Mouse (Mus musculus) liver, adult 2 months (tissue): ENCODE data around the gene Plekha4. TPM values are rescaled to one million over a fixed set of nuclear protein-coding genes. Genes with fewer than 3 reads are reported as not detected.

Source experiments
- DNase-seq: peaks from one replicate; pipeline ENCODE4 v3.0.0-alpha.2; 2011; ENCODE audit warnings: low read depth, low spot score; ENCODE audit errors: extremely low read depth
- H3K27ac ChIP-seq: fragments of 200-500 bp; replicated peaks from 2 replicates; pipeline ENCODE4 v1.5.1; 2012; ENCODE audit warnings: low read depth, mild to moderate bottlenecking, control low read depth, inconsistent platforms, low read length; ENCODE audit not compliant: insufficient read depth
- H3K27me3 ChIP-seq: fragments of 200-500 bp; 2 replicates; pipeline ENCODE4 v1.6.1; 2012; ENCODE audit warnings: mild to moderate bottlenecking, moderate library complexity, low read length, inconsistent platforms; ENCODE audit not compliant: control insufficient read depth, insufficient read depth
- H3K36me3 ChIP-seq: fragments of 200-500 bp; 2 replicates; pipeline ENCODE4 v1.6.1; 2012; ENCODE audit warnings: low read length, inconsistent platforms; ENCODE audit not compliant: control insufficient read depth, insufficient read depth
- H3K4me1 ChIP-seq: fragments of 200-500 bp; 2 replicates; pipeline ENCODE4 v1.6.1; 2011; ENCODE audit warnings: low read length; ENCODE audit not compliant: control insufficient read depth, insufficient read depth
- H3K4me3 ChIP-seq: fragments of 200-500 bp; 2 replicates; pipeline ENCODE4 v1.5.1; 2011; ENCODE audit warnings: low read depth, mild to moderate bottlenecking, control low read depth, low read length, moderate library complexity; ENCODE audit not compliant: insufficient read depth
- H3K79me2 ChIP-seq: fragments of 200-500 bp; 2 replicates; pipeline ENCODE4 v1.6.1; 2012; ENCODE audit warnings: inconsistent platforms, mild to moderate bottlenecking, low read length, moderate library complexity; ENCODE audit not compliant: control insufficient read depth, insufficient read depth
- H3K9ac ChIP-seq: fragments of 200-500 bp; 2 replicates; pipeline ENCODE4 v1.6.1; 2012; ENCODE audit warnings: low read depth, mild to moderate bottlenecking, control low read depth, inconsistent platforms, low read length
- CTCF ChIP-seq: fragments of 200-500 bp; IDR thresholded peaks from 2 replicates; pipeline ENCODE4 v1.5.1; 2011; ENCODE audit warnings: low read depth, low read length, control low read depth
- POLR2A ChIP-seq: fragments of 200-500 bp; IDR thresholded peaks from 2 replicates; pipeline ENCODE4 v1.6.1; 2011; ENCODE audit warnings: low read length, control low read depth; ENCODE audit not compliant: insufficient read depth; ENCODE audit errors: extremely low read depth
- WGBS: fragments of 180-500 bp; shearing (Covaris S2); methylation state at CpG from one replicate; pipeline ENCODE4 v1.1.7; 2018; 5-methylcytosine and 5-hydroxymethylcytosine counted together
- polyA plus RNA-seq: library from polyadenylated mRNA; depleted of rRNA; stranded (reverse); fragments of >200 nt; gene quantifications from 2 replicates; pipeline ENCODE4 v1.2.3, GENCODE M21; 2012
- total RNA-seq: library from RNA; depleted of rRNA; stranded (reverse); fragments of >200 nt; gene quantifications from 2 replicates; pipeline ENCODE4 v1.2.3, GENCODE M21; 2014

Plekha4 gene
- total and polyA plus RNA-seq, 2 experiments: 0.55 to 1.8 TPM

DNA sequence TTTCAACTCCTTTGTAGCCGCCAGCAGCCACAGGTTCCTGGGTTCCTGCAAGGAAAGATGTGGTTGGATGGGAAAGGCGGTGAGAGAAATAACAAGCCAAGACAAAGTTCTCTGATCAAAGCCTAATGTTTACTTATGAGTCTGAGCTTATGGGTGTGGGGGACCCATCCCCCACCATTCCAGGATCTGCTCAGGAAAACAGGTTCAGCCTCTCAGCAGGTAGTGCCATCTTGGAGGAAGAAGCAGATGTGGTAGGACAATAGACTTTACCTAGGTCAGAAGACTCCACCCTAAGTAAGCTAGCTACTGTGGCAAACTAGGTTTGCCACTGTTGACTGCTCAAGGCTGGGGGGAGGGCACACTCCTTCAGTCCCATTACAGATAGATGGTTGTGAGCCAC is 38.7 kb downstream of the Plekha4 start:
- Histone ChIP-seq H3K4me3 (no peak overlapping the region), H3K27ac (no peak overlapping the region), H3K36me3 (peaks cover 2% of the 10 kb centered on the region; the same call in 1 of the 2 replicates), H3K4me1 (peaks cover 4% of the 10 kb centered on the region), H3K9ac (no peak overlapping the region), H3K79me2 (no peaks in the 10 kb centered on the region), H3K27me3 (no peaks in the 10 kb centered on the region)
- no peak for DNase-seq
- 62% methylated on average over 2 of the region's 2 CpGs for WGBS
- no peak for TF ChIP-seq POLR2A
- no peak for TF ChIP-seq CTCF

DNA sequence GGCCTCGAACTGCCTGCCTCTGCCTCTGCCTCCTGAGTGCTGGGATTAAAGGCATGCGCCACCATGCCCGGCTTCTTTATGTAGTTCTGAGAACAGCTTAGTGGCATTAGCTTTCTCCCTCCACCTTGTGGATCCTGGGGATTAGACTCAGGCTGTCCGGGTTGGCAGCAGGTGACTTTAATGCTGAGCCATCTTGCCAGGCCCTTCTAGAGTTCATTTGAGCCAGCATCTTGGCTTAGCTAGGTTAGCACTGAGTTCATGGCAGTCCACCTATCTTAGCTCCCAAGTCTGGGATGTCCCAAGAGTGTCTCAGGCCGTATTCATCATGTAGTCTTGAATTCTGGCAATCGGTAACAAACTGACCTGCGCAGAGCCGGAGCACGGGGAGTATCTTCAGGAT is 39.3 kb downstream of the Plekha4 start:
- no peak for DNase-seq
- Histone ChIP-seq H3K27me3 (no peaks in the 10 kb centered on the region), H3K36me3 (peaks cover 2% of the 10 kb centered on the region), H3K4me1 (peaks cover 4% of the 10 kb centered on the region), H3K79me2 (no peaks in the 10 kb centered on the region), H3K9ac (no peak overlapping the region), H3K27ac (no peak overlapping the region), H3K4me3 (no peak overlapping the region)
- TF ChIP-seq CTCF (no peak), POLR2A (no peak)
- 97% methylated on average over 9 of the region's 9 CpGs for whole genome bisulfite sequencing

DNA sequence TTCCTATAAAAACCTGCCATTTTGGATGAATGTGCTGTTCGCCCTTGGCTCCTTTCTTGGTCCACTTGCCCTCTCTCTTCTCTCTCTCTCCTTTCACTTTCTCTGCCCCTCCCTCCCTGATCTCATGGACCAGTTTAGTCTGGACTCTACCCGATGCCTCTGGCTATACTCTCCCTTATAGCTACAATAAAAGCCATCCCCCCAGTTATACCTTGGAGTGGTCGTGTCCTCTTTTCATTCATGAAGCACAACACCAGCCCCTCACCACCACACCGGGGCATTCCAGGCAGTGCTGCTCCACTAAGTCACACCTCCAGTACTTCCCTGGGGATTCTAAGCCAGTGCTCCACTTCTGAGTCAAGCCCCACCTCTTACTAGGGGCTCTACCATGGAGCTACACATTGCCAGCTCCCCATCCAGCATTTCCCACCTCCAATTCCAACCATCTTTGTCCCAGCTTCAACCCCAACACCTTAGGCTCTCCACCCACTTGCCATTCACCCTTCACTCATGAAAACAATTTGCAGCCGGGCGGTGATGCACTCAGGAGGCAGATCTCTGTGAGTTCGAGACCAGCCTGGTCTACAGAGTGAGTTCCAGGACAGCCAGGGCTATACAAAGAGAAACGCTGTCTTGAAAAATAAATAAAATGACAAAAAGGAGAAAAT is 41.1 kb downstream of the Plekha4 start:
- no peaks in the 10 kb centered on the region for H3K27me3 ChIP-seq
- H3K27ac ChIP-seq: peak overlapping the region; percentile 74
- DNase-seq: peak; percentile 37
- TF ChIP-seq CTCF (no peak), POLR2A (no peak)
- peaks cover 13% of the 10 kb centered on the region for H3K36me3 ChIP-seq
- H3K4me3 ChIP-seq: no peak overlapping the region
- no peak overlapping the region for H3K9ac ChIP-seq
- H3K4me1 ChIP-seq: peaks cover 6% of the 10 kb centered on the region
- H3K79me2 ChIP-seq: no peaks in the 10 kb centered on the region
- WGBS: 59% methylated on average over 8 of the region's 8 CpGs

DNA sequence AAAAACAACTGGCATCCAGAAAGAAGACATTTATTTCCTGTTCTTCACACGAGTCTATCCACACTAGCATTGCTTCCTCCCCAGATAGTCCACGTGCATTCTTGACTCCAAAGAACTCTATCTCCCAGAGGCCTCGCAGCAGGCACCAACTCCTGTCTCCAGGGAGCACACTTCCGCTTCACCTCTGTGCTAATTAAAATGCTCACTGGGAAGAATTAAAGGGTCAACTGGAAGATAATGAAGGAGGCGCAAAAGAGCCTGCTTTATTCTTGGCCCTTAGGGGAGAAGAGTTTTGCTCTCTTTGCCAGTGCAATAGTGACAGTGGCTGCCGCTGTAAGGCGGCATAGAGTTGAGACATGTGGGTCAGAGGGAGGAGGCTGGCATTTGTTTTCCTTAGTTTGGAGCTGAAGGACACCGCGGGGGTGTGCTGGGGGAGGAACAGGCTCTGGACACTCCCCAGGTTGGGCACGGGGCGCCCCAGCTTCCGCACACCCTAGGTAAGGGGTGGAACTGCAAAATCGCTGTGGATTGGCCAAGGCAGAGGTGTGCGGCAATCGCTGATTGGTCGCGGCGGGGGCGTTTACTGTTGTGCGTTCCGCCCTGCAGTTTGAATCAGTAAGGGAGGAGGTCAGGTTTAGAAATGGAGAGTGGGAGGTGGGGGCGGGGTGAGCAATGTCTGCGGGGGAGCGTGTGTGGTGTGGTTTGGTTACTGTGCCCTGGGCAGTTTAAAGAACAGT is 41.8 kb downstream of the Plekha4 start:
- Histone ChIP-seq H3K27me3 (no peaks in the 10 kb centered on the region), H3K27ac (peak overlapping the region; percentile 87), H3K9ac (peak overlapping the region; percentile 37), H3K4me1 (peaks cover 7% of the 10 kb centered on the region), H3K36me3 (peaks cover 13% of the 10 kb centered on the region), H3K4me3 (0 out of 2 replicates have a peak overlapping the region, but pooled peaks have one; percentile 1), H3K79me2 (no peaks in the 10 kb centered on the region)
- TF ChIP-seq POLR2A: peak; percentile 18; the same call in 1 of the 2 replicates
- no peak for TF ChIP-seq CTCF
- under 1% methylated on average over 24 of the region's 24 CpGs for WGBS
- peak; percentile 97 for DNase-seq

DNA sequence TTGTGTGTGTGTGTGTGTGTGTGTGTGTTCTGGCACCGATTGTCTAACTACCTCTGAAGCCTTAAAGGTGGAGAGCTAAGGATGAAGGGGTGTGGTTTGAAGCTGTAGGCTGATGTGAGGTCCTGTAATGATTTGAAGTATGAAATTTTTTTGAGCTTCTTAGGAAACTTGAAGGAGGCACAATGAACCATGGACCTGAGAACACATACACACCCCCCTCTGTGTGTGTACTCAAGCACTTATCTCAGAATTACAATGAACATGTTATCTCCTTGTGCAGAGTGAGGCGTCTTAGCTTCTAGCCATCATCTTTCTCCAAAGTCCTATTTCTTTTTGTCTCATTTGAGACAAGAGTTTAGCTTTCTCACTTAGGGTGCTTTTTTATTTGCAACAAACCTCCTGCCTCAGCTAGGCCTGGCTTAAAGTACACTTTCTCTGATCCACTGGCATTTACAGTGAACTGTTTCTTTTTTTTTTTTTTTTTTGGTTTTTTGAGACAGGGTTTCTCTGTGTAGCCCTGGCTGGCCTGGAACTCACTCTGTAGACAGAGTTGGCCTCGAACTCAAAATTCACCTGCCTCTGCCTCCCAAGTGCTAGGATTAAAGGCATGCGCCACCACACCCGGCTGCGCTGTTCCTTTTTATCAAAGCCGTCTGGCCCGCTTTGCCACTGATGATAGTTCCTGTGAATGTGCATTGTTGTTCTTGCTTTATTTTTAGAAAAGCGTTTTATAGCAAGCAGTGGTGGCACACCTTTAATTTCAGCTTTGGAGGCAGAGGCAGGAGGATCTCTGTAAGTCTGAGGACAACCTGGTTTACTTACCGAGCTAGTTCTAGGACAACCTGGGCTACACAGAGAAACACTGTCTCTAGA is 42.7 kb downstream of the Plekha4 start:
- Histone ChIP-seq H3K4me1 (peaks cover 7% of the 10 kb centered on the region), H3K36me3 (peaks cover 13% of the 10 kb centered on the region), H3K9ac (peak overlapping the region; percentile 37), H3K27ac (peak overlapping the region; percentile 87), H3K4me3 (no peak overlapping the region), H3K79me2 (0 out of 2 replicates have a peak, but pooled peaks cover 3% of the 10 kb centered on the region), H3K27me3 (no peaks in the 10 kb centered on the region)
- 70% methylated on average over 10 of the region's 10 CpGs for WGBS
- no peak for TF ChIP-seq CTCF
- no peak for TF ChIP-seq POLR2A
- DNase-seq: no peak
